Mouse (Mus musculus) induced T-regulatory cell, adult 2 months (primary cell): ENCODE measurements around the gene 9530077C05Rik.

Source experiments
- DNase-seq: peaks from one replicate; pipeline ENCODE4 v3.0.0-alpha.2; 2012; ENCODE audit warnings: low read depth

The 9530077C05Rik gene

DNA sequence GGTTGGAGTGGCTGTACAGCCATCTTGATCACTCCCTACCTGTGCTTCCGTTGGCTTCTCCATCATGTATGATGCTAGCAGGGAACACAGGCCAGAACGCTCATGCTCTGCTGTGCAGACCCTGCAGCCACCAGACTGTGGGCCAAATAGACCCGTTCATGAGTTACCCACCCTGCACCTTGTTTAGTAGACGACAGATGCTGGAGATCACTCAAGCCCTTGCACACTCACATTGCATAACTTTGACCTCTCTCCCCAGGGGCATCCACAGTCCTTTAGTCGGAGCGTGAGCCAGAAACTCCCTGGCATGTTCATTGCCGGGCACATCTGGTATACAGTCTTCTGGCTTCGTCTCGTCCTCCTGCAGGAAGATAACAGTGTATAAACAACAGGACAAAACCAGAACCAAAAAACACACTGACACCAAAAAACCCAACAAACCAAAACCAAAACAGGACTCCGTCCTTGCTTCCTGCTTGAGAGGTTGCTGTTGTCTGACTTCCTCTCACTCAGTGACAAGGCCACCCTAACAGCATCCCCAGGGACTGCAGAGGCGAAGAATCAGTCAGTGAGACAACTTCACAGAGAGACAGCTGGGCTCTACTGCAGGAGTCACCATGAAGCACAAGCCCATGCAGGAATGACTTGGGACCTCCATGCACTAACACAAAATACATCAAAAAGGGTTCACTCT, 46.0 kb downstream of the 9530077C05Rik start:
- no peak for DNase-seq

DNA sequence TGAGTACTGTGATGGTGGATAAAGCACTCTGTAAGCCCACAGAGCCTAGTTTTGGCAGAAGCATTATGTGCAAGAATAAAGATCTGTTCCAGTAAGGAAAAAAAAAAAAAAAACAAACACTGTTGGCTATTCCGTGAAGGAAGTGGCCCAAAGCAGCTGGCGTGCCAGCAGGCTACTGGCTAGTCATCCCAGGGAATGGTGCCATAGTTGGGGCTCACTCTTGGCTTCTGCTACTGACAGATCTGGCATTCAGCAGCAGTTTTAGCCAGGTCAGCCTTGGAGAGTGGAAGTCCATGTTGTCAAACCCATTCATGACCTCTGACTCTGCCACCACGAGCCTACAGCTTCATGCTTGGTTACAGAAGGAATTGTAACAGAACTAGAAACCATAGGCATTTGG, 50.6 kb downstream of the 9530077C05Rik start:
- no peak for DNase-seq

DNA sequence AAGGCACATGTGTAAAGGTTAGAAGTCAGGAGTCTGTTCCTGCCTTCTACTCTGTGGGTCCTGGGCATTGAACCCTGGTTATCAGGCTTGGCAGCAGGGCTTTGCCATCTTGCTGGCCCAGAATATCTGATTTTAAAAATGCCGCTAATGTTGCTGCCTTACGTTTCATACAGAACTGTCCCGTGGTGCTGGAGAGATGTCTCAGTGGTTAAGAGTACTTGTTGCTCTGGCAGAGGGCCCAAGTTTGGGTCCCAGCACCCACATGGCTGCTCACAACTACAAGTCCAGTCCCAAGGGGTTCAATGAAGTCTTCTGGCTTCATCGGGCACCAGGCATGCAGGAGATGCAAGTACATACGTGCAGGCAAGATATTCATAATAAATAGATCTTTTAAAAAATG, 54.9 kb downstream of the 9530077C05Rik start:
- DNase-seq: no peak

DNA sequence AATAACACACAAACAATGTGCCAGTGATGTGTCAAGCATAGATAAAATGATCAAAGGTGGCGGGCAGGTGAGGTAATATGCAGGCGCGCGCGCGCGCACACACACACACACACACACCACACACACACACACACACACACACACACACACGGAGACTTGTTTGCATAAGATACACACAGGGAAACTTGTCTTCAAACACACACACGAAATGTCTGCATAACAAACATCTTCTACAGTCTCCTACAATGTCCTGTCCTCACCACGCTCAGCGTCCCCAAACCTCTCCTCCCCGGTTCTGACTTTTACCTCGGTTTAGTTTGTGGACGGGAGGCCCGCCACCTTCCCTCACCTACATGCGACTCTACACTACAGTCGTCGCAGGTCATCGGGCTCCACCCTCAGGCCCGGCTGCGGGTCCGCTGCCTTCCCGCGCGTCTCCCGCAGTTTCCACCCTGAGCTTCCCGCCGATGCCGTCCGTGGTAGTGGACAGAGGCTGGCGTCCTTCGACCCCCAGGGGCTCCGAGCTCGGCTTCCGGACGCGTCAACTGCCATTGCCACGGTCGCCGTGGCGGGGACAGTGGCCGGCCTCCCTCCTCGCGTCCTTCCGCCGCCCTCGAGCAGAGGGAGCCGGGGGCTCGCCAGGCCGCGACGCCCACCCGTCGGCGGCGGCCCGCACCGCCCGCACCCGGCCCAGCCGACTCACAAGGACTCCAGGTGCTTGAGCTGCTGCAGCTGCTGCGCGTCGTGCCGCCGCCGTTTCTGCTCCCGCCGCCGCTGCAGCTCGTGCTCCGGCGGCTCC, 56.3 kb downstream of the 9530077C05Rik start:
- peak; percentile 78 for DNase-seq

DNA sequence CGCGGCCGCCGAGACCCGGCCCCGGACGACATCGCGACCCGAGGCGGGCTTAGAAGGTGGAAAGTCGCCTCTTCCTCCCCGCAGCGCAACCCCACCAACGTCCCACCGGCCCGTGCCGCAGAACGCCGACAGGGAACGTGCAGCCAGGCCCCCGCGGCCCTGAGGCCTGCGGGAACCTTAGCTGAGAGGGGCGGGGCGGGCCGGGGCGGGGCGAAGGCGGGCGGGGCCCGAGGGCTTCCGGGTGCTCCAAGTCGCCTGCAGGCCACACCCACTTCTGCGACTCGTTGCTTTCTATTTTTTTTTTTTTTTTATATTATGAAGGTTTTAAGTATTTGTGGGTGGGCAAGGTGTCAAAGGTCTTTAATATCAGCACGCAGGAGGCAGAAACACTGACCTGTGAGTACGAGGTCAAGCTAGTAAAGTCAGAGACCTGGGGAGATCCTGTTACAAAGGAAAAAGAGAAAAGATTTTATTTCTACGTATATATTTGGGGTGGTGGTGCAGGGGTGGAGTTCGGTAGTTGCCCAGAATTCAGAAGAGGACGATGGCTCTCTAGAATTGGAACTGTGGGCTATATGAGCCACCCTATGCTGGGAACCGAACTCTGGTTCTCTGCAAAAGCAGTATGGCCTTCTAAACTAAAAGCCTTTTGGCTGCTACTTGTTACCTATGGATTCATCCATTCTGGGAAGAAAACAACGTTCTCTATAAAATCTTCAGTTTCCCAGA, 57.0 kb downstream of the 9530077C05Rik start:
- peak; percentile 93 for DNase-seq

DNA sequence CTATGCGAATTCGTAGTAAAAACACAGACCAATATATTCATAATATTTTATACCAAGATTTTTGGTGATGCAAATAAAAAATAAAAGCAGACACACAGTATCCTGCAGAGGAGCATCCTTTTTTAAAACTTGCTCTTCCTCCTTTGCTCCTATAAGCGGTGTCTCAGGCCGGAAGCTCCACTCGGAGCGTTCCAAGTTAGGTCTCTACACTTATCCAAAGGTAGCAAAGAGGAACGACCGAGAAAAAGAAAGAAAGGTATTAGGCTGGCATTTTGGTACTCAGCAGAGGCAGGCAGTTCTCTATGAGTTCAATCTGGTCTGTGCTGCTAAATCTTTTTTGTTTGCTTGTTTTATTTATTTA, 57.6 kb downstream of the 9530077C05Rik start:
- no peak for DNase-seq

DNA sequence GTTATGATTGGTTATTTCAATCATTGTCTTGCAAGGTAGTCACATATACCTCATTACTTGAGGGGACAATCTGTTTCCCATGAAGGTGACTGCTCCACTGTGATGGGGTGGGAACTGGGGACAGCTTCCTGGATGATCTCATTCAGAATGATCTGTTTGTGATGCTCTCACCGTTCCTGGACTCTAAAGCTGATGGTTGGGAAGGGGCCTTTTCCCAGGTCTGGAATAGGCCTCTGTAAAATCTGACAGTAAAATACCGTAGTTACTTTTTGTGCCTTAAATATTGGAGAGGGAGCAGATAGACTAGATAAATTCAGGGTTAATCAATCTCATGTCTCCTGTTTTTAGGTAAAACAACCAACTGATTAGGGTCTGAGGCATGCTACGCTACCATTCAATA, 58.3 kb downstream of the 9530077C05Rik start, which contains the start of gene Rp9:
TSS of gene Rp9 (minus strand) at position 101 of the 400 bp plus-strand sequence.
- DNase-seq: no peak

DNA sequence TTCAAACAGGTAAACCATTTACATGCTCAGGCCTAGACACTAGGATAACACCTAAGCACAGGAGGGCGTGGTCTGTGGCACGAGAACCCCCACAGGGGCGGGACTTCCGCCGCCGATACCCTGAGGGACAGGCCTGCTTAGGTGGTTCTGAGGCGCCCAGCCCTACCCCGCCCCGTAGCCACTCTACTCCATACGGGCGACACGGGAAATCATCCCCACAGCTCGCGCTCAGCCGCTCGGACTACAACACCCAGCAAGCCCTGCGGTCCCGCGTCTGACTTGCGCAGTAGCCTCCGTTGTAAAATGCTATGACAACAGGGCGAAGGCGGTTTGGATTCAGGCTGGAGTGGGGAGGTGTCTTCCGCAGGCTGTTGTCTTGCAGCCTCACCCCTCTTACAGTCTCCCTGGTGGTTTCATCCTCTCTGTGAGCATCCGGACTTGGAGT, 64.1 kb downstream of the 9530077C05Rik start, which contains the start of gene Bbs9:
TSS of gene Bbs9 (plus strand) at position 292 of the 445 bp plus-strand sequence.
- peak; percentile 96 for DNase-seq

DNA sequence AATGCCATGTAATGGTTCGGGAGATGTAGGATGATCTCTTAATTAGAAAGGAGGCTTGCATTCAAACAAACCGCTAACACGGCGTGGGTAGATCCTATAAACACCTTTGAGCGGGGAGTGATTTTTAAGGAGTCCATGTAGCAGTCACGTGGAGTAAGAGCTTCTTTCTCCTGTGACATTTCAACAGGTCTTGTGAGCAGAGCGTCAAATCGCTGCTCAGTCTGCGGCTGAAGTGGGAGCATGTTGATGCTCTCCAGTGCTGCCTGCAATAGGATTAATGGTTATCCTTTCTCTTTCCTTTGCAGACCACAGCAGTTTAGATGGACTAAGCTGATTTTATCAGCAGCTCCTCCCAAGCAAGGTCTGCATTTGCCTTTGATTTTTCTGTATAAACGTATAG, 65.0 kb downstream of the 9530077C05Rik start:
- peak; percentile 52 for DNase-seq

DNA sequence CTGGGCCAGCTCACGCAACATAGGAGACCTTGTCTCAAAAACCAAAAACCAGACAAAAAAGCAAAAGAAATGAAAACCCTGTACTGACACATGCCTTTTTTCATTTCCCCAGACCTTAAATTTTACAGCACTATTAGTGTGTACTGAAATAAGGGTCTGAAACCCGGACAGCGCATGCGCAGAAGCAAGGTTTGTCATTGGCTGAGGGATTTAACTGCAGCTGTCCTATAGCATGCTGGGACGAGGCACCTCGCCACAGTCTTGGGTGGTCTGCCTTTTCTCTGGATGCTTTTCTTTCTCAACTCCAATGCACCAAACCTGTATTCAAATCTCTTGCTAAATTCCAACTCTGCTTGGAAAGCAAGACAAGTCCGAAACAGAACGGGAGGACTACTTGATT, 67.6 kb downstream of the 9530077C05Rik start:
- DNase-seq: no peak

DNA sequence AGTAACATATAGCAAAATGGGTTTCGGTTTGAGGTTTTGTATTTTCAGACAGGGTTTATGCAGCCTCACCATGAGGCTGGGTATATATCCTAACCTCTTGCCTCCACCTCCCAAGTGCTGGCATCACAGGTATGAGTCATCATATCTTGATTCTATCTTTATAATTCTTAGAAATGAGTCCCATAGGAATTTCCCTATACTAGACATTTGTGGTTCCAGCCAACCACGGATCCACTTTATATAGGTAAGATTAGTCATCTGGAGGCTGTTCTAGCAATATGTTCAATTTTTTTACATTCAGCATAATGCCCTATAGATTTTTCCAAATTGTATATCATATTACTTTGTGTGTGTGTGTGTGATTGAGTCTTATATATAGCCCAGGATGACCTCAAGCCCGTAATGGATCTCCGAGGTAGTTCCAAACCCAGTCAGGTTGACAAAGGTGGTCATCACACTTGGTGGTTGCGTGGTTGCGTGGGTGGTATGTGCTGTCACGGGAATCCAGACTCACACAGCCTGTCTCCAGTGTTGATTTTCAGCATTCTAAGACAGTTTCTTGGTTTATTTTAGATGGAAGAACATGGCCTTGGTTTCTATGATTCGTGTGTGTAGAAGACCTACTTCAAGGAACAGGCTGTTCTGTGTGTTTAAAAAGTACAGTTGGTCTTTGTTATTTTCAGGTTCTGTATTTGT, 72.7 kb downstream of the 9530077C05Rik start:
- no peak for DNase-seq

DNA sequence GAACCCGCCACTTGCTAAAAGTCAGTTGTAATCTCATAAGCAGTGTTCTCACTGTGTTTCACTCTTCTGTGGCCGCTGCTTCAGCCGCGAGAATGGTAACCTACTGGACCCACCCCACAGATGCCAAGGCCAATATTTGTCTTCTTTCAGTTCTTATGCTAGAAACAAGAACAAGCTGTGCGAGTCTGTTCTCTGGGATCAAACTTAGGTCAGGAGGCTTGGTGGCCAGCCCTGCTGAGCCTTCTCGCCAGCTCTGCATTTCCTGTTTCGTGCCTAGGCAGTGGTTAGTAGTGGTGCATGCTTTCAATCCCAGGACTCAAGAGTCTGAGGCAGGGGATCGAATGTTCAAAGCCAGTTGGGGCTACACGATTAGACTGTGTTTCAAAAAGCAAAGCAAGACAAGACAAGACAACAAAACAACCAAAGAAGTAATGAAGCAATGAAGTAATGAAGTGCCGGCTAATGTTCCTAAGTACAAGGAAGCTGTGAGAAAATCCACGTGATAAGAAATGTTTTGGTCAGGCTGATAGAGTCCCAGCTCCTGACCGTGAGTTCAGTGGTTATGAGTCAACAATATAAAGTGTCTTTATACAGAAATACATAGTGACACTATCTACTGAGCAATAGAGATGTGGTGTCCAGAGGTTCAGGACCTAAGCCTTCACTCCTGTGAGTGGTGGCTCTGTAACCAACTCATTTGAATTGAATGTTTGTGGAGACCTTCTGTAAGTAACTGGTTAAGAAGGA, 73.4 kb downstream of the 9530077C05Rik start:
- no peak for DNase-seq

DNA sequence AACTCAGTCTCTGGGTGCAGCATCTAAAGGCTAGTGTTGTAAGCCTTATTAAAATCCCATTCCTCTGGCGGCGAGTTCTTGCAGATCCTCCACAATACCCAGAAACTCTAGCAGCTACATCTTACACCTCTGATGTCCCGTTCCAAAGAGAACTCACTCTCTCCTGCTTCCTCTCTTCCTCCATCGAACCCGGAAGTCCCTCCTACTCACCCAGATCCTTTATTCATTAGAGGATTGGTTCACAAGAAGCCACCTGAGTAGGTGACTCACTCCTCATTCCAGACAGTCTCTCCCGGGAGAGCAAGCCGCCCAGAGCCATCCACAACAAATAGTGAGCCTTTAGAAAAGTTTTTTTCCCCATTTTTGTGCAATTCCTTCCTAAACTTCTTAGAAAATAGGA, 74.9 kb downstream of the 9530077C05Rik start:
- DNase-seq: no peak

DNA sequence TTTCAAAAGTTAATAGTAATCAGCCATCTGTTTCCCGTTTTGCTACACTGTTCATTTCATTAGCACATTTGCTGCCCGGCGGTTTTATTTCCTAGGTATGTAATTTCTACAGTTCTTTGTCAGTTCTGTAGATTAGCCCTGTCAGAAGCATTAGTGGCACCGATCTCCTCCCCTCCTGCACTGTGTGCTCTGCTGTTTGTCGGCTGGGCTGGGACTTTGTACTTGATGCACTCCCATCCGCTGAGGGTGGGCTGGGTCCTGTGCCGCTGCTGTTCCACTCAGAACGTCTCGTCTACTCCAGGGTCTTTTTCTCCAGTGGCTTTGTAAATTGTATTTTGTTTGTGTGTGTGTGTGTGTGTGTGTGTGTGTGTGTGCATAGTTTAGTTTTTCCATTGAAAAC, 77.7 kb downstream of the 9530077C05Rik start:
- DNase-seq: no peak
